In the genomic region with DNA sequence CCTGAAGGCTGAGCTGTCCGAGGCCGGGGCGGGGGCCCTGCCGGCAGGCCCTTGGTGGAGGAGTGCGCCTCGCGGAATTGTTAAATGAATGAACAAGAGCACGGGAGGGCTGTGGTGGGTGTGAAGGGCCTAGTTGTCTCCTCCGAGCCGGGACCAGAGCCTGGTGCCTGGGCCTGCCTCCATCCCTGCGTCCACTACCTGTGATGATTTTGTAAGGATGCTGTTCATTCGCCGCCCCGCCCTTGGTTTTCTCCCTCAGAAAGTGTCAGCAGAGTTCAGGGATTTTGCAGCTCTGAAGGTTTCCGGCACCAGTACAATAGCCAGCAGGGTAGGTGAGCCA, we compare ENCODE assay signal across 8 mouse cellular contexts. TPM values are rescaled to one million over a fixed set of nuclear protein-coding genes. Genes with fewer than 3 reads are reported as not detected.
DNase-seq lines count a peak whose midpoint lies in the region; ATAC-seq and TF ChIP-seq lines count a peak whose summit lies in the region.

No protein-coding gene starts in this region.

- TF ChIP-seq CTCF in bone marrow, adult 2 months (IDR thresholded peaks at IDR 0.05; ENCODE audit: control insufficient read depth, insufficient read depth, low read length) = no peak
- TF ChIP-seq CTCF in intestine, postnatal 0 days (IDR thresholded peaks at IDR 0.05; ENCODE audit: low read depth) = no peak

- H3K4me1 ChIP-seq in kidney, embryonic 14.5 days (ENCODE audit: control insufficient read depth, insufficient read depth, low read length) = no peaks in the 10 kb centered on the region
- no peaks in the 10 kb centered on the region; the same call in 1 of the 2 replicates for H3K4me1 ChIP-seq in bone marrow, adult 2 months (ENCODE audit: control insufficient read depth, insufficient read depth, low read length)
- H3K4me1 ChIP-seq in intestine, postnatal 0 days (replicated peaks; ENCODE audit: control insufficient read depth, insufficient read depth, low read length) = no peaks in the 10 kb centered on the region
- peaks cover 3% of the 10 kb centered on the region; the same call in 1 of the 2 replicates for H3K4me1 ChIP-seq in midbrain, embryonic 12.5 days

- peak overlapping the region; percentile 96 for H3K9ac ChIP-seq in kidney, embryonic 14.5 days (ENCODE audit: low read depth, low read length)
- peak overlapping the region; percentile 98 for H3K9ac ChIP-seq in intestine, postnatal 0 days (ENCODE audit: low read depth, low read length)
- peak overlapping the region; percentile 94 for H3K9ac ChIP-seq in midbrain, embryonic 12.5 days (replicated peaks)

- peak overlapping the region; percentile 99 for H3K4me3 ChIP-seq in kidney, embryonic 14.5 days (ENCODE audit: low read length)
- peak overlapping the region; percentile 87 for H3K4me3 ChIP-seq in bone marrow, adult 2 months (replicated peaks; ENCODE audit: control insufficient read depth, low read depth, low read length)
- H3K4me3 ChIP-seq in intestine, postnatal 0 days (ENCODE audit: low read depth, low read length) = peak overlapping the region; percentile 99
- H3K4me3 ChIP-seq in midbrain, embryonic 12.5 days = peak overlapping the region; percentile 96

- H3K9me3 ChIP-seq in kidney, embryonic 14.5 days (ENCODE audit: control insufficient read depth, low read length) = no peaks in the 10 kb centered on the region
- no peaks in the 10 kb centered on the region for H3K9me3 ChIP-seq in intestine, postnatal 0 days (ENCODE audit: control insufficient read depth)
- no peaks in the 10 kb centered on the region for H3K9me3 ChIP-seq in midbrain, embryonic 12.5 days

- ATAC-seq in kidney, embryonic 14.5 days (ENCODE audit: low FRiP score, low TSS enrichment) = peak; percentile 77
- ATAC-seq in CD4-positive, CD25-positive, alpha-beta regulatory T cell, adult 4 months = peak; percentile 28
- ATAC-seq in erythroid progenitor cell, adult 5-6 weeks (replicated peaks; ENCODE audit: low FRiP score, poor library complexity, severe bottlenecking) = peak; percentile 64
- ATAC-seq in intestine, postnatal 0 days = peak; percentile 52
- peak; percentile 78; the same call in 1 of the 2 replicates for ATAC-seq in midbrain, embryonic 12.5 days (ENCODE audit: low FRiP score, low read depth)

- peak overlapping the region; percentile 66 for H3K4me2 ChIP-seq in kidney, embryonic 14.5 days (replicated peaks; ENCODE audit: low read depth, low read length)
- peak overlapping the region; percentile 69 for H3K4me2 ChIP-seq in intestine, postnatal 0 days (replicated peaks; ENCODE audit: low read depth)
- peak overlapping the region; percentile 61 for H3K4me2 ChIP-seq in midbrain, embryonic 12.5 days (replicated peaks)

- peak overlapping the region; percentile 80 for H3K27ac ChIP-seq in kidney, embryonic 14.5 days (ENCODE audit: low read depth, low read length)
- H3K27ac ChIP-seq in bone marrow, adult 2 months (ENCODE audit: control insufficient read depth, insufficient read depth, low read depth, low read length, poor library complexity) = peak overlapping the region; percentile 74; the same call in 1 of the 2 replicates
- peak overlapping the region; percentile 79; the same call in 1 of the 2 replicates for H3K27ac ChIP-seq in intestine, postnatal 0 days (ENCODE audit: low read depth, low read length)
- H3K27ac ChIP-seq in midbrain, embryonic 12.5 days (replicated peaks) = peak overlapping the region; percentile 84

- H3K36me3 ChIP-seq in kidney, embryonic 14.5 days (ENCODE audit: control insufficient read depth, insufficient read depth, low read length) = peaks cover 7% of the 10 kb centered on the region; the same call in 1 of the 2 replicates
- no peaks in the 10 kb centered on the region for H3K36me3 ChIP-seq in intestine, postnatal 0 days (ENCODE audit: control insufficient read depth, insufficient read depth)
- H3K36me3 ChIP-seq in midbrain, embryonic 12.5 days = peaks cover 25% of the 10 kb centered on the region

- no peak for TF ChIP-seq POLR2A in bone marrow, adult 2 months (IDR thresholded peaks at IDR 0.05; ENCODE audit: borderline replicate concordance, control insufficient read depth, low read depth, low read length)

- no peak for DNase-seq in kidney, postnatal 10 days
- no peak for DNase-seq in gastrocnemius, postnatal 4 days (ENCODE audit: low spot score in 2 of 2)

- WGBS in kidney, embryonic 14.5 days = 0% methylated on average over 15 of the region's 15 CpGs
- WGBS in bone marrow, adult 2 months = under 1% methylated on average over 15 of the region's 15 CpGs
- WGBS in intestine, postnatal 0 days = under 1% methylated on average over 15 of the region's 15 CpGs
- under 1% methylated on average over 15 of the region's 15 CpGs for WGBS in midbrain, embryonic 12.5 days

- H3K27me3 ChIP-seq in kidney, embryonic 14.5 days (ENCODE audit: control insufficient read depth, insufficient read depth, low read length) = no peaks in the 10 kb centered on the region
- no peaks in the 10 kb centered on the region for H3K27me3 ChIP-seq in intestine, postnatal 0 days (replicated peaks; ENCODE audit: control insufficient read depth, insufficient read depth, low read length)
- H3K27me3 ChIP-seq in midbrain, embryonic 12.5 days = no peaks in the 10 kb centered on the region

RNA-seq across cellular contexts. Expression of a gene that starts 0.6 kb away (rescaled TPM):
- polyA plus RNA-seq in kidney, embryonic 14.5 days (2014; fragmentation: Nextera tagmentation; extraction: Ambion mirVana) = 55.3 and 116 TPM in 2 replicates
- 10 to 100 TPM; 44.5 to 62.8 TPM for polyA plus RNA-seq in CD4-positive, CD25-positive, alpha-beta regulatory T cell, adult 4 months (2017; shearing (Covaris generic))
- polyA plus RNA-seq in bone marrow, adult 2 months (2011; ENCODE audit: insufficient read depth, insufficient read length, low replicate concordance, missing spikeins) = 23.2 and 30.8 TPM in 2 replicates
- 165 and 210 TPM in 2 replicates for total RNA-seq in erythroid progenitor cell, adult 5-6 weeks (2015; ENCODE audit: low replicate concordance)
- 216 and 320 TPM in 2 replicates for total RNA-seq in erythroid progenitor cell, adult 5-6 weeks (2017; ENCODE audit: low replicate concordance)
- polyA plus RNA-seq in intestine, postnatal 0 days (2015; fragmentation: Nextera tagmentation; extraction: Ambion mirVana) = 17.0 and 19.3 TPM in 2 replicates
- 163 and 164 TPM in 2 replicates for polyA plus RNA-seq in midbrain, embryonic 12.5 days (2016; fragmentation: Nextera tagmentation; extraction: Ambion mirVana)
- total RNA-seq in gastrocnemius, postnatal 4 days (2021) = 10 to 100 TPM; 61.6 to 63.3 TPM

Comparison
In these comparisons a context has a peak if more than half of its experiments do, and no peak if none do; other contexts are left out.
1. ATAC-seq: peak in every context shown above with its lines; median percentile 78 in midbrain, embryonic 12.5 days; 77 in kidney, embryonic 14.5 days; 64 in erythroid progenitor cell, adult 5-6 weeks; 52 in intestine, postnatal 0 days; 28 in CD4-positive, CD25-positive, alpha-beta regulatory T cell, adult 4 months.